Mouse (Mus musculus) E14TG2a.4 (cell line): ENCODE results near the gene Pp2d1.

Experiments used
- H3K27me3 ChIP-seq: 2 replicates; pipeline ENCODE4 v1.6.1; 2014; ENCODE audit warnings: low read length, control low read depth; ENCODE audit not compliant: insufficient read depth
- H3K36me3 ChIP-seq: 2 replicates; pipeline ENCODE4 v1.6.1; 2014; ENCODE audit warnings: low read length, control low read depth; ENCODE audit not compliant: insufficient read depth
- H3K4me1 ChIP-seq: replicated peaks from 2 replicates; pipeline ENCODE4 v1.6.1; 2014; ENCODE audit warnings: low read depth, low read length, control low read depth
- H3K4me3 ChIP-seq: replicated peaks from 2 replicates; pipeline ENCODE4 v1.5.1; 2014; ENCODE audit warnings: mild to moderate bottlenecking, low read length
- H3K9me3 ChIP-seq: 2 replicates; pipeline ENCODE4 v1.6.1; 2014; ENCODE audit warnings: low read length, control low read depth
- CTCF ChIP-seq: conservative IDR thresholded peaks from 2 replicates; pipeline ENCODE4 v1.5.1; 2014; ENCODE audit warnings: low read length
- NANOG ChIP-seq: IDR thresholded peaks from 2 replicates; pipeline ENCODE4 v1.6.1; 2014; ENCODE audit warnings: borderline replicate concordance, low read length, mixed read lengths
- POU5F1 ChIP-seq: IDR thresholded peaks from 2 replicates; pipeline ENCODE4 v1.6.1; 2014; ENCODE audit warnings: low read length, borderline replicate concordance

The Pp2d1 gene

GRCm38 (mm10) chr17:53554813-53555212 lies 15.6 kb upstream of the Pp2d1 start:
- peaks cover 54% of the 10 kb centered on the region for H3K4me1 ChIP-seq
- no peaks in the 10 kb centered on the region for H3K27me3 ChIP-seq
- TF ChIP-seq POU5F1 = no peak
- no peak for TF ChIP-seq NANOG
- TF ChIP-seq CTCF = no peak
- no peaks in the 10 kb centered on the region for H3K36me3 ChIP-seq
- no peak overlapping the region for H3K4me3 ChIP-seq
- H3K9me3 ChIP-seq = peaks cover 9% of the 10 kb centered on the region

- Histone ChIP-seq H3K9me3 (peaks cover 17% of the 10 kb centered on the region), H3K27me3 (no peaks in the 10 kb centered on the region), H3K4me1 (peaks cover 48% of the 10 kb centered on the region), H3K36me3 (no peaks in the 10 kb centered on the region), H3K4me3 (no peak overlapping the region)
- TF ChIP-seq POU5F1 (no peak), CTCF (peak; percentile 94)
Observed at GRCm38 (mm10) chr17:53554088-53554487, 14.8 kb upstream of the Pp2d1 start.

GRCm38 (mm10) chr17:53551306-53552299 lies 12.4 kb upstream of the Pp2d1 start:
- peaks cover 44% of the 10 kb centered on the region for H3K4me1 ChIP-seq
- TF ChIP-seq CTCF (no peak), NANOG (no peak), POU5F1 (no peak)
- H3K9me3 ChIP-seq = peaks cover 18% of the 10 kb centered on the region
- no peaks in the 10 kb centered on the region for H3K36me3 ChIP-seq
- no peak overlapping the region for H3K4me3 ChIP-seq
- no peaks in the 10 kb centered on the region for H3K27me3 ChIP-seq

GRCm38 (mm10) chr17:53543591-53544324 lies 4.5 kb upstream of the Pp2d1 start:
- no peak overlapping the region for H3K4me3 ChIP-seq
- no peaks in the 10 kb centered on the region for H3K27me3 ChIP-seq
- H3K9me3 ChIP-seq = 0 out of 2 replicates have a peak, but pooled peaks cover 2% of the 10 kb centered on the region
- no peaks in the 10 kb centered on the region for H3K36me3 ChIP-seq
- TF ChIP-seq CTCF (no peak), NANOG (no peak), POU5F1 (no peak)
- H3K4me1 ChIP-seq = peaks cover 23% of the 10 kb centered on the region

GRCm38 (mm10) chr17:53542536-53542935 lies 3.3 kb upstream of the Pp2d1 start:
- Histone ChIP-seq H3K27me3 (no peaks in the 10 kb centered on the region), H3K4me1 (peaks cover 16% of the 10 kb centered on the region), H3K9me3 (0 out of 2 replicates have a peak, but pooled peaks cover 2% of the 10 kb centered on the region), H3K36me3 (no peaks in the 10 kb centered on the region), H3K4me3 (no peak overlapping the region)
- TF ChIP-seq NANOG (no peak), POU5F1 (no peak), CTCF (no peak)

- Histone ChIP-seq H3K9me3 (no peaks in the 10 kb centered on the region), H3K27me3 (no peaks in the 10 kb centered on the region), H3K4me3 (no peak overlapping the region), H3K36me3 (no peaks in the 10 kb centered on the region), H3K4me1 (peaks cover 4% of the 10 kb centered on the region; the same call in 1 of the 2 replicates)
- TF ChIP-seq POU5F1 (no peak), CTCF (no peak), NANOG (no peak)
Observed at GRCm38 (mm10) chr17:53532425-53532824, 6.8 kb downstream of the Pp2d1 start.

GRCm38 (mm10) chr17:53531160-53531559 lies 8.1 kb downstream of the Pp2d1 start:
- Histone ChIP-seq H3K27me3 (no peaks in the 10 kb centered on the region), H3K36me3 (no peaks in the 10 kb centered on the region), H3K9me3 (no peaks in the 10 kb centered on the region), H3K4me1 (no peaks in the 10 kb centered on the region), H3K4me3 (no peak overlapping the region)
- TF ChIP-seq POU5F1 (no peak), CTCF (peak; percentile 39), NANOG (no peak)

GRCm38 (mm10) chr17:53528034-53528433 lies 11.2 kb downstream of the Pp2d1 start:
- H3K36me3 ChIP-seq = no peaks in the 10 kb centered on the region
- TF ChIP-seq NANOG = no peak
- no peak for TF ChIP-seq CTCF
- no peak for TF ChIP-seq POU5F1
- H3K4me1 ChIP-seq = no peaks in the 10 kb centered on the region
- no peak overlapping the region for H3K4me3 ChIP-seq
- H3K9me3 ChIP-seq = 0 out of 2 replicates have a peak, but pooled peaks cover 3% of the 10 kb centered on the region
- H3K27me3 ChIP-seq = no peaks in the 10 kb centered on the region
